Mouse (Mus musculus): ENCODE measurements around the gene Foxn3.

The Foxn3 gene

DNA sequence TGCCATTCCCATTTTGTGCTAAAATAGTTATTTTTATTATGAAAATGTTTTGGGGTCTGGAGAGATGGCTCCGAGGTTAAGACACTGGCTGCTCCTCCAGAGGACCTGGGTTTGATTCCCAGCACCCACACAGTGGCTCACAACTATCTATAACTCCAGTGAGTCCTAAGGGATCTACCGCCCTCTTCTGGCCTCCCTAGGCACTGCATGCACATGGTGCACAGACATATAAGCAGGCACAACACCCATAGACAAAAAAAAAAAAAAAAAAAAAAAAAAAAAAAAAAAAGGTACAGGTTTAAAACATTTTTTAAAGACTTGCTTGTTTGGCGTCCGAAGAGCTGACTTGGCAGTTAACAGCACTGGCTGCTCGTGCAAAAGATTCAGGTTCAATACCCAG lies 391.2 kb downstream of the Foxn3 start:
- in situ Hi-C loops (cut with MseI, MboI) = no loop called here

DNA sequence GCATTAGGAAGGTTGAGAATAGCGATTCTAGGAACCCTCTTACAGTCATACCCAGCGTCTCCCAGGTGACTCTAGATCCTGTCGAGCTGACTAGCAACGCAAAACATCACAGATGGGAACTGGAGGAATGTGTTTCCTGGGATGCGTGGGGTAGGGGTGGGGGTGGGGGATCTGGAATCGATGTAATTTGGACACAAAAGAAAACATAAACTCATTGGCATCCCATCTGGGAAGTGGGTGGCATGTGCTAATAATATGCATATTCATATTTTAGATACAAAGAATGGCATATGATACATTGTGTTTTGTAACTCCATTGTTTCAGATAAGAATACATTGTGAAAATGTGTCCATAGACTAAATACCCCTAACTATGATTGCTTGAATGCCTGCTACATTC lies 393.5 kb downstream of the Foxn3 start:
- in situ Hi-C loops (cut with MseI, MboI) = no loop called here

DNA sequence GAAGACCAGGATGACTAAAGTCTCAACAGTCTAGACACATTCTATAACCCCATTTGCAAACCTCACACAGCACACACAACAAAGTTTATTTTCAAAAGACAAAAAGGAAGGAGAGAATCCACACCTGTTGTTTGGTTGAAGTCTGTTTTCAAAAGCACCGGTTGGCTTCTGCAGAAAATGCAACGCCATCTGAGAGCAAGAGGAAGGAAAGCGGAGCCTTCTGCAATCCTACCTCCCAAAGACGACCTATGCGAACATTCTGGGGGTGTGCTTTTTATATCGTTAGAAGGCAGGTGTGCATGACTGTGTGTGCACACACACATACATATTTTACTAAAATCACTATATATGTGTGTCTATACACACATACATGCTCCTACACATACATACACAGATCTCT lies 397.3 kb downstream of the Foxn3 start:
- in situ Hi-C loops (cut with MseI, MboI) = no loop called here

DNA sequence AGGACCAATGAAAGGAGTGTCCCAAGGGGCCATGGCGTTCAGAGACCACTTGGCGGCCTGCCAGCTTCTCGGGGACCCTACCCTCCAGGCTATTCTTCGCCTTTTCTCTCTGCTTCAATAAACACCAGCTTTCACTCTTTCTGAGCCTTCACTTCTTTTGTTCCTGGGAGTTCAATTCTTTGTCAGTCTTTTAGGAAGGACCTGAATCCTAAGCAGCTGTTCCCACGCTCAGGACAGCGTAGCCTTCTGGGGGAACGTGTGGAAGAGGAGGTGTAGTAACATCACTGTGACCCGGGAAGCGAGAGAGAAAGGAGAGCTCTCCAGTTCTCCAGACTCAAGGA lies 400.1 kb downstream of the Foxn3 start:
- in situ Hi-C loops (cut with MseI, MboI) = no loop called here

DNA sequence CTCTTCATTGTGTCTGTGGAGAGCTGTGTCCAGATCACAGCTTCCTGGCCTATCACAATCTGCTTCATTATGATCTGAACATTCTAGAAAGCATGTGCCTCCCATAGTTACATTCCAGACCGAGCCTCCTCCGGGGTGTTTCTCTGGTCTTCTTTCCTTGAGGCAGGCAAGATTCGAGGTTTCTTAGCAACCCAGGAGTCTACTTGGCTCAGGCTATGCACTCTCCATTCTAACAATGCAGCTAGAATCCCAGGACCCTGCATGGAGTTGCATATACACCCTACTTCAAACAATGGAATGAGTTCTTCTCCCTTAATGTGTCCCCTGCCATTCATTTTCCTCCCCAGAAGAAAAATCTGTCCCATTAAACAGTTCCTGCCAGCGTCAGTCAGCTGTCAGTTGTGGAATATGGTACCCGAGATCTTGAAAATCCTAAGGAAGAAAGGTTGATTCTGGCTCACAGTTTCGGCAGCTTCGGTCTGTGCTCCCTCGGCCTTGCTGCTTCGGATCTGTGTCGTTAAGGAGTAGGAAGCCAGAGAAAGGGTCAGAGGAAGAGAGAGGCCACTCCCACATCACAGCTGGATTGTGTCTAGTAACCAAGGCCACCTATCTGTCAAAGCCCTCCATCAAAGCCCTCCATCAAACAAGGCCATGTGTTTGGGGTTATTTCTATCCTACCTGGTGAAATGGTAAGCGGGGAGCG lies 400.6 kb downstream of the Foxn3 start:
- in situ Hi-C loops (cut with MseI, MboI) = no loop called here

DNA sequence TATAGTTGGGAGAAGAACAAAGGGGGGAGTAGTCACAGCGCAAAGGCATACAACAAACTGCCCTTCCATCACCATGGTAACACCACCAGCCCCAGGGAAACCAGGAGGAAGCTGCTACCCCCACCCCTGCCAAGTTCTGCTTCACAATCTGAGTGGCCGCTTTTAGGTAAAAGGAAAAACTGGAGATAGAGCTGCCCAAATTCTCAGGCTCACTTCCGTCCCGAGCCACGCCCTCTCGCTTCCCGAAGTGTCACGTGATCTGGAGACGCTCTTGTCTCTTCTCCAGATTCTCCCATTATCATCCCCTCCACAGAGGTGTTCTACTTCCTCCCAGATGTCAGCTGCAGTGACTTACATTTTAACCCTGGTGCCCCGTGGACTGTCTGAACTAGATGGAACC lies 401.2 kb downstream of the Foxn3 start:
- in situ Hi-C loops (cut with MseI, MboI) = no loop called here

DNA sequence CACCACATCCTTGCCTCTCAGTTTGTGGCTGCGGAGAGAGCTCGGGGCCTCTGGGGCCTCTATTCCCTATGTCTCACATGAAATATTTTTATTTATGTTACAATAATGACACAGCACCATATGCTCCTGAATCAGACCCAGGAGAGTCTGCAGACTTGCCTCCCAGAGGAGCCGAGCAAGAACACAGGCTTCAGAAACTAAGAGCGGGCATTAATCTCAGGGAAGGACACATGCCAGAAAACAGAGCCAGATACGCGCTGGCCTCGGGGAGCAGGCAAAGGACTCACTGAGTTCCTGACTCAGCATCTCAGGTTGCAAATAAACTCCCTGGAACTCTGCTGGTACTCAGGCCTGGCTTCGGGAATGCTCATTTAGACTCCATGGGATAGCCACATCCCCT lies 403.3 kb downstream of the Foxn3 start:
- in situ Hi-C loops (cut with MseI, MboI) = no loop called here

DNA sequence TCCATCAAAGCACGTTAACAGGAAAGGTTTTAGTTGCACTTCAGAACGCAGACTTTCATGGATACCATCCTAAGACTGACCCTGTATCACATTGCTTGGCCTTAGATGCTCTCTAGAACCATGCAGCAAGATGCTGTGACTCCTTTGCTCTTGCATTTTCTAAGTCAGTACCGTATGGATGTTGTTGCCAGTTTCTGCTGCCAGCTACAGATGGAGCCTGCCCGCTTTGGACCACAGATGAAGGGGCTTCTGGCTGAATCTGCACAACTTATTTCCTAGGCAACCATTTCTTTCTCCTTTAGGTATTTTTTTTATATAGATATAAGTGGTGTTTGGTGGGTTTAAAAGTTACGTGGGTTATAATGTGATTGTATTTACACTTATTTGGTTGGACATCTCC lies 407.5 kb downstream of the Foxn3 start:
- in situ Hi-C loops (cut with MseI, MboI) = no loop called here

DNA sequence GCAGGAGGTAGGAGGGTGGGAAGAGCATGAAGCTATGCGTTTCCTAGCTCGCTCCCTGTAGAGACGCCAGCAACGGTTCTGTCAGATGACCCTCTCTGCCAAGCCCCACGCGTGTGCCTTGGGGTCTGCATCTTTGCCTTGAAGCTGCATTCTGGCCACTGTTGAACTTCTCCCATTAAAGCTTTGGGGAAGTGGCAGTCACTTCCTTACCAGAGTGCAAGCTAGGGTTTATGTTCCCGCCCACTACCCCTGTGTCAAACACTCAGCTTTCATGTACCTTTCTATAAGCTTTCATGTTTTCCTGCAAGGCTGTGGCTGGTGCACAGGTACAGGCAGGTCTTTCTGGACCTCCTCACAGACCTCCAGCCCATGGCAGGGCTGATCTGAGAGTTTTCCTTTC lies 409.2 kb downstream of the Foxn3 start:
- in situ Hi-C loops (cut with MseI, MboI) = loop anchor here in 1 of 2 experiments (5.0 kb wide), 1 partner anchor 57 kb away; no protein-coding TSS in a partner anchor

DNA sequence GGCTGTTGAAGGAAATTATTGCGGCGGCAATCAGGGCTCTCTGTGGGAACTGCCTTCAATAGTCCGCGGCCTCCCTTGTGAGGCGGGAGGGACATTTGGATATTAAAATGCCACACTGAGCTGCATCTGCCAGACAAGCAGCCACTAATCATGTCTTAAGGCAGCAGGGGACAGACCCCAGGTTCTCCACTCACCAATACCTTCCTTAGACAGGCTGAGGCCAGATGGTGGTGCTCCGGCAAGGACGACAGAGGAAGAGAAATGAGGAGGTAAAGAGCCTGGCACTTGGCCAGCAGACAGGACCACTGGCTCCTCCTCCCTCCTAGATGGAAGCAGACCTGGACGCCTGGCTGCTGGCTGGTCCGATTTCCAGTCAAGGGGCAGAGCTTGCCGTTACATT lies 409.7 kb downstream of the Foxn3 start:
- in situ Hi-C loops (cut with MseI, MboI) = loop anchor here in 1 of 2 experiments (5.0 kb wide), 1 partner anchor 56 kb away; no protein-coding TSS in a partner anchor

DNA sequence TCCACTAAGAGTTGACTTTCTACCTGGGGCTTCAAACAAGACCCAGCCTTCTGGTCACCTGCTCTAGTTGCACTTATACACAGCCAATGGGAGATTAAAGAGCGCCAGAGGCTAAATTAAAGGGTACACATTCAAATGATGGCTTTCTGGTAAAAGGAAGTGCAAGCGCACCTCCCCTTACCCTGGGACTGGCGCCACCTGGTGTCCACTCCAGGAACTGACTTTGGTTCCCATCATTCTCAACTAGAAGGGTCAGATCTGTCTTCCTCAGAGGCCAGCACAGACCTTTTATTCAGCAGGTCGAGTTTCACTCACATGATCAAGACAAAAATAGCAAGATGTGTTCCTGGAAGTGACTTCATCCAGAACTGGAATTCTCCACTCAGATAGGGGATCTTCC lies 413.3 kb downstream of the Foxn3 start:
- in situ Hi-C loops (cut with MseI, MboI) = loop anchor here in 1 of 2 experiments (5.0 kb wide), 1 partner anchor 53 kb away; no protein-coding TSS in a partner anchor

DNA sequence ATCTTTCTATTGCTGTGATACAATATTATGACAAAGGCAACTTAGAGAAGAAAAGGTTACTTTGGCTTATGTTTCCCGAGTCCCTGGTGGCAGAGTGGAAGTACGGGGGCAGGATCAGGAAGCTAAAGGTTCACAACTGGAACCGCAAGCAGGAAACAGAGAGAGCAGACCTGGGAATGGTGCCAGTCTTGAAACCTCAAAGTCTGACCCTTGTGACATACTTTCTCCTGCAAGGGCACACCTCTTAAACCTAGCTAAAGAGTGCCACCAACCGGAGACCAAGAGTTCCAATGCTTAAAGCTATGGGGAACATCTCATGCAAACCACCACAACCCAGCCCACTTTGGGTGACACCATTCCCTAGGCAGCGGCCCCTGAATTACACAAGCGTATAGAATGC lies 414.2 kb downstream of the Foxn3 start:
- in situ Hi-C loops (cut with MseI, MboI) = no loop called here

Data from mouse trophoblast stem cell (cell line).